Mouse (Mus musculus): Measurements from ENCODE around the gene Zfp280c. TPM values are rescaled to one million over a fixed set of nuclear protein-coding genes. Genes with fewer than 3 reads are reported as not detected.

The Zfp280c gene
- polyA plus RNA-seq, 1 experiment from 2014 or later, result 5.0 TPM

Small RNA genes within 50 kb of the gene (microRNA-seq; reads per million reads assigned to microRNA genes)
- not detected for gene Gm27828

Other genes with a start within 250 kb of the Zfp280c start
- 9.2 and 10.3 TPM in 2 replicates for gene Elf4, start 131.4 kb downstream of the Zfp280c start, polyA plus RNA-seq (2015; fragmentation: Nextera tagmentation; extraction: Ambion mirVana)
- 92.6 and 98.1 TPM in 2 replicates for gene Aifm1, start 80.9 kb downstream of the Zfp280c start, polyA plus RNA-seq (2015; fragmentation: Nextera tagmentation; extraction: Ambion mirVana)
- gene Rab33a, start 75.2 kb downstream of the Zfp280c start, polyA plus RNA-seq (2015; fragmentation: Nextera tagmentation; extraction: Ambion mirVana), result 6.4 and 7.1 TPM in 2 replicates
- gene Slc25a14, start 28.9 kb upstream of the Zfp280c start, polyA plus RNA-seq (2015; fragmentation: Nextera tagmentation; extraction: Ambion mirVana), result 8.4 and 9.0 TPM in 2 replicates
- gene Gpr119, start 80.0 kb upstream of the Zfp280c start, polyA plus RNA-seq (2015; fragmentation: Nextera tagmentation; extraction: Ambion mirVana), result not detected in 2 replicates
- gene Rbmx2, start 100.5 kb upstream of the Zfp280c start, polyA plus RNA-seq (2015; fragmentation: Nextera tagmentation; extraction: Ambion mirVana), result 13.7 and 18.4 TPM in 2 replicates